Mouse (Mus musculus): Measurements from ENCODE around the gene 1700017B05Rik.
"Not testable (repeated sequence)": the region's sequence is repeated elsewhere in the genome, so short reads cannot be mapped to it uniquely, and the experiment has no call there.

Gene 1700017B05Rik

GRCm38 (mm10) chr9:57212448-57213222, 49.8 kb downstream of the 1700017B05Rik start:
- DNase-seq, result no peak

DNA sequence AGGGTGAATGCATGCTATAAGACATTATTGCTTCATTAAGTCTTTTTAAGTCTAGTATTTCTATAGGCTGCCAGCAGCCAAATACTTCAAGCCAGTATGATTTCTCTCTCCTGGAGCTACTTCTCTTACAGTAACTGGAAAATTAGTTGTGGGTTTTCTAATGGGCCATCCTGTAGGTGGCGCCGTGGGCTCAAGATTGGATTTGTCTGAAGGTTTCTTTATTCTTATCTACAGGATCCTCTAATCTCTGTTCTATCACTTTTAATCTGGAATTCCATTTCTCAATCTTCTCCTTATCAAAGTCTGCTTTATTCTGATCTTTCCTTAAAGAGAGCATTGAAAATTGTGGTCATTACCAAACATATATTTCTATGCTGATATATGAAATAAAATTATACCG, 53.1 kb downstream of the 1700017B05Rik start:
- peak; percentile 74 for DNase-seq

GRCm38 (mm10) chr9:57206896-57207295, 55.5 kb downstream of the 1700017B05Rik start:
- no peak for DNase-seq

- DNase-seq, result not testable (repeated sequence)
These were observed 58.8 kb downstream of the 1700017B05Rik start for GRCm38 (mm10) chr9:57203571-57203970.

Measured in kidney, postnatal 10 days (tissue).